Mouse (Mus musculus): ENCODE measurements at regions not wholly inside any gene's neighbourhood (a gene's known extent, or its start where the extent isn't known, plus 50 kb on each side); places are given as distances from the start of the nearest gene placed in this dataset.

DNA sequence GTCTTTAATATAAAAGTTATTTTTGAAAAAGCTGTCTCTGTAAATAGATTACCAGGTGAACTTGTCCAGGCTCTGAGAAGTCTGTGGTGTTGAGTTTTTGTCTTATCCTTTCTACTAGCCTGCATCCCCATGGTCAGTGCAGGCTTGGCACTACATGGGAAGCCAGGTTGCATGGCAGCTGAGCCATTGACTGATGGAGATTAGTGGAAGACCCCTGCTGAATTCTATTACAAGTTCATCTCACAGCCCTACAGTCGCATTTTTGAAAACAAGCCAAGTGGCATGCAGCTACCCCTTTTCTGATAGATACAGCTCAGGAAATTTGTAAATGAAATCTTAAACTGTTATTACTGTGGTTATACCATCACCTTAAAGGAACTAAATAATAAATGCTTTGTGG lies 101.2 kb upstream of the Fam184a start:
- ATAC-seq (replicated peaks; ENCODE audit: insufficient number of reproducible peaks, low FRiP score, low TSS enrichment, poor library complexity, severe bottlenecking): no peak

DNA sequence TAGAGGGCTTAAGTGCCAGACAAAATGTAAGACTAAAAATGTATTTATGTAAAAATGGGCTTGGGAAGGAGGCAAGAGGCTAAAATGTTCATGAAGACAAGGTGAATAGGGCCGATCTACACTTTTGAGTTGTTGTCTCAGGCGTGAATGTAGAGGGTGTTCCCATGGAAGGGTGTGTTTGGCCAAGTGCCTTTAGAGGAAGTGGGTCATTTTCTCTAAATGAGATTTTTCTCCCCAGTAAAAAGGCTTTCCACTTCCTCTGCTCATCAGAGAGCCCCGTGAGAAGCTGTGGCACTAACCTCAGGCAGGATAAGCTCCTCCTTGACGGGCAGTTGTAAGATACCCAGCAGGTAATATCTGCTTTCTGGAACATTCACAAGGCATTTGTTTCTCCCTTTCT lies 99.6 kb upstream of the Fam184a start:
- 0 out of 2 replicates have a peak, but pooled peaks have one; percentile 11 for ATAC-seq (replicated peaks; ENCODE audit: insufficient number of reproducible peaks, low FRiP score, low TSS enrichment, poor library complexity, severe bottlenecking)

DNA sequence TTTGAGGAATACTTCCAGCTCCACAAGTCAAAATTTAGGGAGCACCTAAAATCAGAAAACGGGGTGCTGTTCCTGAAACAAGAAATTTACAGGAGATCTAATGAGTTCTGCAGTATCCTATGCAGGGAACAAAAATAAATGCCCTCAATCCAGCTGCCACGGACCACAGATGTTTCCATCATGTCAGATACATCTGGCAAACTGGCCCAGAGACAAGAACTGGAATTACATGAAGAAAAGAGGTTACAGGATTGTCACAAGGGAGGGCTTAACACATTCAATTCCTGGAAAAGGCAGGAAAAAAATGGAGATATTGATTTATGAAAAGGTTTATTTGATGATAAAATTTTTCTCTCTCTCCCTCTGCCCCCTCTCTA lies 62.3 kb upstream of the Fam184a start:
- ATAC-seq (replicated peaks; ENCODE audit: insufficient number of reproducible peaks, low FRiP score, low TSS enrichment, poor library complexity, severe bottlenecking): no peak

DNA sequence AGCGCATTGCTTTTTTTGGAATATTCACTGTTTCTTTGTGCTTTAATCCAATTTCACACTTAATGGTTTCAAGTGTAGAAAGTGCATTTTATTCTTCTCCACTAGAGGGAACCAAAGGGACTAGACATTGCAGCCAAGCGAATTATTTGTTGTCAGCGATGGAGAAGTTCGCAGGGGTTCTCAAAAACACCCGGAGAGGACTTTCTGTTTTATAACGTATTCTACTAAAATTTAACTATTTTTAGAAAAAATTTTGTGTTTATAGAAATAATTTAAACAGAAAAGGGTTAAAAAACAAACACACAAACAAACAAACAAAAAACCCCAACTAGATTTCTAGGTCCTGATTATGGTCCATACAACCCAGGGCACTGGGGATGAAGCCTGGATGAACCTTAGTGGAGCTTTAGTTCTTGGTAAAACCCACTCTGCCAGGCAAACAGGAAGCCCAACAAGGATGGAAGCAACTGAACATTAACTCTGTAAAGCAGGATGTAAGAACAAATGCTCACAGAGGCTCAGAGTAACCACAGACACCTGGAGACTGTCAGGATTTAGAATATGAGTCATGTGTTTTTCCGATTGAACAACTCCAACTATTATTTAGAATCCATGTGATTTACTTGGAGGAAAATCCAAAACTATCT lies 61.8 kb upstream of the Fam184a start:
- 0 out of 2 replicates have a peak, but pooled peaks have one; percentile 56 for ATAC-seq (replicated peaks; ENCODE audit: insufficient number of reproducible peaks, low FRiP score, low TSS enrichment, poor library complexity, severe bottlenecking)

DNA sequence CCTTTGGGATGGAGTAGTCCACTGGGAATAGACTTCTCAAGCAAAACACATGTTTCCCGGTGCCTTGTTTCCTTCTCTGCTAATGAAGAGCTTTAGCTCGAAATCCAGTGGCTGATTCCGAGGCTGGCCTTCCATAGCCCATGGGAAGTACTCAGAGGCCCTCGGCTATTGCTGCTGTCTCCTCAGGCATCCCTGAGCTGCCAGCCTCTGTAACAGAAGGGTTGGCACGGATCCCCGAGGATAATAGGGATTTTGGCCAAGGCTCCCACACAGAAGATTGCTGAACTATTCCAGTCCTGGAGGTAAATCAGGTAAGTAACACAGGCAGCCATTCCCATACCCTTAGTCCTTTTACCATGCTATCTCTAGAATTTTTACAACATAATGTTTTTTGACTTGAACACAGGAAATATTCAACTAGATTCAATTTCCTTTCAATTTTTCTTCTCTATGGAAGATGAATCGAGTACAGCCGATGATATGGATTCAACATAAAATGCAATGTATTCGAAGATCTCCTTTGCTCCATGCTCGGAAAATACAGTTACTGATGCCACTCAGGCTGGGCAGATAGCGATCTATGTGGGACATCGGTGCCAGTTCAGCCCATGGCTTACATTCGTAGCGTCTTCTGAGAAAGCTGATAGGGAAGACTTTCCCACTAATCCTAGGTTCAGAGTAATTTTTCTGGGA lies 61.1 kb upstream of the Fam184a start:
- no peak for ATAC-seq (replicated peaks; ENCODE audit: insufficient number of reproducible peaks, low FRiP score, low TSS enrichment, poor library complexity, severe bottlenecking)

GRCm38 (mm10) chr10:53806697-53807096 lies 55.8 kb upstream of the Fam184a start:
- ATAC-seq (replicated peaks; ENCODE audit: insufficient number of reproducible peaks, low FRiP score, low TSS enrichment, poor library complexity, severe bottlenecking): no peak

GRCm38 (mm10) chr10:53801048-53801641 lies 50.2 kb upstream of the Fam184a start:
- ATAC-seq (replicated peaks; ENCODE audit: insufficient number of reproducible peaks, low FRiP score, low TSS enrichment, poor library complexity, severe bottlenecking): no peak
